Mouse (Mus musculus) CH12.LX (cell line): ENCODE results near the gene Tle6. TPM values are rescaled to one million over a fixed set of nuclear protein-coding genes. Genes with fewer than 3 reads are reported as not detected.

Experiments used
- DNase-seq: peaks from one replicate; pipeline ENCODE4 v3.0.0-alpha.2; 2013; ENCODE audit errors: extremely low read depth
- H3K27ac ChIP-seq: 2 replicates; pipeline ENCODE4 v1.5.1; 2012; ENCODE audit warnings: low read depth, mild to moderate bottlenecking, control low read depth, moderate library complexity; ENCODE audit not compliant: insufficient read depth
- H3K27me3 ChIP-seq: replicated peaks from 2 replicates; pipeline ENCODE3; 2012; ENCODE audit warnings: inconsistent platforms
- H3K36me3 ChIP-seq, 2 experiments: replicated peaks in 1 of 2; 2 replicates each; pipeline versions ENCODE3 to v1.6.1; 2012; ENCODE audit warnings: inconsistent platforms in 1 of 2, low read length in 1 of 2, mild to moderate bottlenecking in 1 of 2, mixed read lengths in 1 of 2, moderate library complexity in 1 of 2; ENCODE audit not compliant: control insufficient read depth in 1 of 2, insufficient read depth in 1 of 2
- H3K4me1 ChIP-seq, 2 experiments: 2 replicates each; pipeline ENCODE4 v1.6.1; 2012; ENCODE audit warnings: inconsistent platforms in 1 of 2, moderate library complexity in 1 of 2; ENCODE audit not compliant: insufficient read depth in 2 of 2, control insufficient read depth in 1 of 2
- H3K4me2 ChIP-seq: 2 replicates; pipeline ENCODE4 v1.6.1; 2012; ENCODE audit warnings: low read depth, mild to moderate bottlenecking, control low read depth; ENCODE audit not compliant: poor library complexity, insufficient read depth, severe bottlenecking
- H3K4me3 ChIP-seq, 3 experiments: fragments of 150-350 bp in 1 of 3; sonication (generic) in 1 of 3; replicated peaks in 1 of 3; 2 replicates each; pipeline versions ENCODE3 to v1.5.1; 2011 to 2012; ENCODE audit warnings: low read depth in 2 of 3, low read length in 2 of 3, mild to moderate bottlenecking in 2 of 3, moderate library complexity in 2 of 3, control low read depth in 1 of 3, improper control_type of control experiment in 1 of 3, inconsistent platforms in 1 of 3, mixed read lengths in 1 of 3; ENCODE audit not compliant: poor library complexity in 1 of 3
- H3K79me2 ChIP-seq: replicated peaks from 2 replicates; pipeline ENCODE4 v1.6.1; 2012; ENCODE audit warnings: mild to moderate bottlenecking, moderate library complexity; ENCODE audit not compliant: control insufficient read depth, poor library complexity, insufficient read depth, severe bottlenecking; ENCODE audit errors: extremely low read depth
- H3K9ac ChIP-seq: 2 replicates; pipeline ENCODE4 v1.6.1; 2012; ENCODE audit warnings: low read depth, mild to moderate bottlenecking, control low read depth, moderate library complexity; ENCODE audit not compliant: insufficient read depth
- H3K9me3 ChIP-seq: replicated peaks from 2 replicates; pipeline ENCODE3; 2012; ENCODE audit warnings: low read length, inconsistent platforms, mixed read lengths
- BHLHE40 ChIP-seq: IDR thresholded peaks from 2 replicates; pipeline ENCODE4 v1.6.1; 2011; ENCODE audit warnings: mild to moderate bottlenecking, low read depth, low read length, improper control_type of control experiment
- CHD1 ChIP-seq: IDR thresholded peaks from 2 replicates; pipeline ENCODE4 v1.6.1; 2012; ENCODE audit warnings: low read depth, low read length, improper control_type of control experiment, inconsistent platforms
- CHD2 ChIP-seq: IDR thresholded peaks from 2 replicates; pipeline ENCODE4 v1.6.1; 2011; ENCODE audit warnings: low read length, improper control_type of control experiment
- CTCF ChIP-seq, 2 experiments: IDR thresholded peaks in 1 of 2; conservative IDR thresholded peaks in 1 of 2; 2 replicates each; pipeline ENCODE4 v1.5.1; 2011 to 2012; ENCODE audit warnings: low read depth in 2 of 2, low read length in 2 of 2, improper control_type of control experiment in 1 of 2, inconsistent platforms in 1 of 2, mild to moderate bottlenecking in 1 of 2, moderate library complexity in 1 of 2
- E2F4 ChIP-seq: IDR thresholded peaks from 2 replicates; pipeline ENCODE4 v1.6.1; 2011; ENCODE audit warnings: low read depth, low read length, improper control_type of control experiment; ENCODE audit not compliant: insufficient replicate concordance
- ELF1 ChIP-seq: IDR thresholded peaks from 2 replicates; pipeline ENCODE4 v1.6.1; 2014; ENCODE audit warnings: low read depth, mild to moderate bottlenecking, inconsistent platforms, low read length, improper control_type of control experiment
- EP300 ChIP-seq: IDR thresholded peaks from 2 replicates; pipeline ENCODE4 v1.6.1; 2011; ENCODE audit warnings: low read length, improper control_type of control experiment
- ETS1 ChIP-seq: conservative IDR thresholded peaks from 2 replicates; pipeline ENCODE4 v1.6.1; 2012; ENCODE audit warnings: low read depth, mild to moderate bottlenecking, inconsistent platforms, low read length, improper control_type of control experiment, moderate library complexity
- GABPA ChIP-seq: IDR thresholded peaks from 2 replicates; pipeline ENCODE4 v1.6.1; 2012; ENCODE audit warnings: low read depth, low read length, improper control_type of control experiment, inconsistent platforms; ENCODE audit not compliant: insufficient replicate concordance
- HCFC1 ChIP-seq: IDR thresholded peaks from 2 replicates; pipeline ENCODE4 v1.6.1; 2012; ENCODE audit warnings: low read depth, mild to moderate bottlenecking, inconsistent platforms, low read length, improper control_type of control experiment
- JUN ChIP-seq: IDR thresholded peaks from 2 replicates; pipeline ENCODE4 v1.6.1; 2011; ENCODE audit warnings: low read depth, mild to moderate bottlenecking, low read length, improper control_type of control experiment, moderate library complexity; ENCODE audit not compliant: insufficient read depth
- JUND ChIP-seq: conservative IDR thresholded peaks from 2 replicates; pipeline ENCODE4 v1.6.1; 2011; ENCODE audit warnings: low read depth, low read length, improper control_type of control experiment
- KAT2A ChIP-seq: IDR thresholded peaks from 2 replicates; pipeline ENCODE4 v1.6.1; 2012; ENCODE audit warnings: low read length, improper control_type of control experiment, inconsistent platforms; ENCODE audit not compliant: insufficient replicate concordance
- MAFK ChIP-seq: IDR thresholded peaks from 2 replicates; pipeline ENCODE4 v1.6.1; 2011; ENCODE audit warnings: low read length, improper control_type of control experiment; ENCODE audit not compliant: insufficient replicate concordance
- MAX ChIP-seq: IDR thresholded peaks from 2 replicates; pipeline ENCODE4 v1.6.1; 2011; ENCODE audit warnings: low read length, improper control_type of control experiment
- MAZ ChIP-seq: IDR thresholded peaks from 2 replicates; pipeline ENCODE4 v1.6.1; 2012; ENCODE audit warnings: low read depth, mild to moderate bottlenecking, inconsistent platforms, low read length, improper control_type of control experiment, moderate library complexity
- MXI1 ChIP-seq: IDR thresholded peaks from 2 replicates; pipeline ENCODE4 v1.6.1; 2011; ENCODE audit warnings: mild to moderate bottlenecking, low read depth, low read length, improper control_type of control experiment
- MYC ChIP-seq: IDR thresholded peaks from 2 replicates; pipeline ENCODE4 v1.6.1; 2011; ENCODE audit warnings: low read depth, mild to moderate bottlenecking, improper control_type of control experiment, low read length
- NELFE ChIP-seq: IDR thresholded peaks from 2 replicates; pipeline ENCODE4 v1.6.1; 2011; ENCODE audit warnings: low read depth, low read length, improper control_type of control experiment
- NRF1 ChIP-seq: IDR thresholded peaks from 2 replicates; pipeline ENCODE4 v1.6.1; 2014; ENCODE audit warnings: low read depth, mild to moderate bottlenecking, inconsistent platforms, low read length, improper control_type of control experiment, moderate library complexity
- PAX5 ChIP-seq: IDR thresholded peaks from 2 replicates; pipeline ENCODE4 v1.6.1; 2012; ENCODE audit warnings: low read length, inconsistent platforms, mixed read lengths
- POLR2A ChIP-seq: IDR thresholded peaks from 2 replicates; pipeline ENCODE4 v1.6.1; 2011; ENCODE audit warnings: low read depth, mild to moderate bottlenecking, improper control_type of control experiment, low read length
- POLR2AphosphoS2 ChIP-seq: IDR thresholded peaks from 2 replicates; pipeline ENCODE4 v1.6.1; 2011; ENCODE audit warnings: low read depth, low read length, improper control_type of control experiment
- RAD21 ChIP-seq: IDR thresholded peaks from 2 replicates; pipeline ENCODE4 v1.6.1; 2011; ENCODE audit warnings: low read depth, mild to moderate bottlenecking, low read length, improper control_type of control experiment, moderate library complexity
- SIN3A ChIP-seq: IDR thresholded peaks from 2 replicates; pipeline ENCODE4 v1.6.1; 2012; ENCODE audit warnings: low read length, improper control_type of control experiment, inconsistent platforms
- SMC3 ChIP-seq: IDR thresholded peaks from 2 replicates; pipeline ENCODE4 v1.6.1; 2011; ENCODE audit warnings: low read depth, low read length, improper control_type of control experiment
- TCF12 ChIP-seq: IDR thresholded peaks from 2 replicates; pipeline ENCODE4 v1.6.1; 2014; ENCODE audit warnings: low read depth, mild to moderate bottlenecking, inconsistent platforms, low read length, improper control_type of control experiment
- ZC3H11A ChIP-seq: IDR thresholded peaks from 2 replicates; pipeline ENCODE4 v1.6.1; 2012; ENCODE audit warnings: low read depth, mild to moderate bottlenecking, inconsistent platforms, low read length, improper control_type of control experiment
- ZKSCAN1 ChIP-seq: IDR thresholded peaks from 2 replicates; pipeline ENCODE4 v1.6.1; 2012; ENCODE audit warnings: low read depth, inconsistent platforms, low read length, improper control_type of control experiment, borderline replicate concordance
- ZNF384 ChIP-seq: IDR thresholded peaks from 2 replicates; pipeline ENCODE4 v1.6.1; 2012; ENCODE audit warnings: low read depth, low read length, improper control_type of control experiment, inconsistent platforms
- dilution Hi-C: fragments of 300-500 bp; cut with MboI; formaldehyde crosslinking; loops from 2 replicates; pipeline ENCODE4 v1.14.3; 2020; ENCODE audit warnings: low sequenced_read_pairs; ENCODE audit not compliant: extremely low pct_unique_long_range_greater_than_20kb, extremely low pct_ligation_motif_present
- in situ Hi-C: fragments of 300-500 bp; cut with MboI; formaldehyde crosslinking; loops from 3 replicates; pipeline ENCODE4 v1.14.3; 2019; ENCODE audit warnings: low sequenced_read_pairs, low pct_ligation_motif_present, low pct_unique_long_range_greater_than_20kb, mixed read lengths
- polyA plus RNA-seq: library from polyadenylated mRNA; unstranded; fragments of >175 nt; gene quantifications from 2 replicates; pipeline ENCODE4 v1.2.1, GENCODE M21; 2012; ENCODE audit warnings: low read depth; ENCODE audit not compliant: insufficient read length
- total RNA-seq, 2 experiments: library from RNA; depleted of rRNA; stranded (reverse); fragments of 300-350 nt in 1 of 2; fragments of >200 nt in 1 of 2; gene quantifications; 2 replicates each; pipeline ENCODE4 v1.2.3; 2012 to 2014

The Tle6 gene
- total and polyA plus RNA-seq, 3 experiments = 0.39 to 1.3 (median 1.2) TPM

GRCm38 (mm10) chr10:81644162-81644561, 43.3 kb upstream of the Tle6 start:
- Histone ChIP-seq H3K4me3 (peak overlapping the region; percentile 62 to 82 (median 70)), H3K27me3 (peaks cover 15% of the 10 kb centered on the region), H3K27ac (no peak overlapping the region), H3K79me2 (no peaks in the 10 kb centered on the region), H3K9ac (peak overlapping the region; percentile 39; the same call in 1 of the 2 replicates), H3K9me3 (no peaks in the 10 kb centered on the region), H3K4me1 (peaks cover 17 to 23% of the 10 kb centered on the region in 2 experiments), H3K36me3 (no peaks in the 10 kb centered on the region), H3K4me2 (peak overlapping the region; percentile 63)
- TF ChIP-seq HCFC1 (no peak), POLR2A (no peak), TCF12 (no peak), CHD2 (no peak), KAT2A (no peak), MAX (no peak), ZNF384 (no peak), CTCF (conservative IDR thresholded peaks at IDR 0.05 in 1 of 2, IDR thresholded peaks at IDR 0.05 in 1 of 2; ENCODE audit: low read depth in 2 of 2, low read length in 2 of 2) (no peak), ELF1 (no peak), MAFK (no peak), RAD21 (no peak), EP300 (no peak), BHLHE40 (no peak), MAZ (no peak), SIN3A (no peak), MXI1 (no peak), GABPA (no peak), NRF1 (no peak)
- DNase-seq = no peak
- dilution Hi-C loops (no loop called here), in situ Hi-C loops (no loop called here)

DNA sequence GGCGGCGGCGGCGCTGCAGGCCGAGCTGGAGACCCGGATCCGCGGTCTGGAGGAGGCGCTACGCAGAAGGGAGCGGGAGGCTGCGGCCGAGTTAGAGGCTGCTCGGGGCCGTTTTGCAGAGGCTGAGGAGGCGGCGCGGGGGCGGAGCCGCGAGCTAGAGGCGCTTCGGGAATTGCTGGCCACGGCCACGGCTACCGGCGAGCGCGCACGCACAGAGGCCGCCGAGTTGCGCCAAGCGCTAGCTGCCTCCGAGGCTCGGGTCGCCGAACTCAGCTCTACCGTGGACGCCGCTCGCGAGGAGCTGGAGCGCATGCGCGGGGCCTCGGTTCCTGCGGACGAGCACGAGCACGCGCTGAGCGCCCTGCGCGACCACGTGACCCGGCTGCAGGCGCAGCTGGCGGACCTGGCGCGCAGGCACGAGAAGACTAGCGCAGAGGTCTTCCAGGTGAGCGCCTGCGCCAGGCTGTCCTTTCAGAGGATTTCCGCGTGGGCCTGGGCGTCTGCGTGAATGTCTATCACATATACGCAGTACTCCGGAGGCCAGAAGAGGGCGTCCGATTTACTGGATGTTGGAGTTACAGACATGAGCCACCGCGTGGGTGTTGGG, 42.7 kb upstream of the Tle6 start:
- H3K9me3 ChIP-seq = no peaks in the 10 kb centered on the region
- DNase-seq = peak; percentile 91
- peak overlapping the region; percentile 63 for H3K4me2 ChIP-seq
- peak overlapping the region; percentile 62 to 82 (median 70) for H3K4me3 ChIP-seq
- H3K4me1 ChIP-seq = peaks cover 17 to 21% of the 10 kb centered on the region in 2 experiments
- in situ Hi-C loops (no loop called here), dilution Hi-C loops (no loop called here)
- peak overlapping the region; percentile 69 for H3K9ac ChIP-seq
- no peaks in the 10 kb centered on the region for H3K79me2 ChIP-seq
- H3K27me3 ChIP-seq = peaks cover 22% of the 10 kb centered on the region
- peak overlapping the region; percentile 62 for H3K27ac ChIP-seq
- no peaks in the 10 kb centered on the region for H3K36me3 ChIP-seq
- no peak for TF ChIP-seq MAFK
- TF ChIP-seq PAX5 = no peak
- TF ChIP-seq POLR2A = peak; percentile 87
- TF ChIP-seq GABPA = no peak
- no peak for TF ChIP-seq ZC3H11A
- TF ChIP-seq JUN = no peak
- TF ChIP-seq E2F4 = 0 out of 2 replicates have a peak, but pooled peaks have one; percentile 36
- TF ChIP-seq JUND = no peak
- TF ChIP-seq KAT2A = 0 out of 2 replicates have a peak, but pooled peaks have one; percentile 27
- peak; percentile 19 for TF ChIP-seq SMC3
- peak; percentile 88 for TF ChIP-seq NELFE
- peak; percentile 60 for TF ChIP-seq HCFC1
- 0 out of 2 replicates have a peak, but pooled peaks have one; percentile 38 for TF ChIP-seq MAZ
- TF ChIP-seq CTCF (conservative IDR thresholded peaks at IDR 0.05 in 1 of 2, IDR thresholded peaks at IDR 0.05 in 1 of 2; ENCODE audit: low read depth in 2 of 2, low read length in 2 of 2) = peak in 1 of 2 experiments; percentile 55; a peak in 2 of 4 replicates
- peak; percentile 78; the same call in 1 of the 2 replicates for TF ChIP-seq SIN3A
- peak; percentile 99 for TF ChIP-seq MAX
- peak; percentile 89 for TF ChIP-seq MYC
- TF ChIP-seq TCF12 = peak; percentile 75
- no peak for TF ChIP-seq POLR2AphosphoS2
- TF ChIP-seq CHD1 = no peak
- no peak for TF ChIP-seq ZKSCAN1
- no peak for TF ChIP-seq CHD2
- TF ChIP-seq ZNF384 = no peak
- TF ChIP-seq ELF1 = peak; percentile 77
- peak; percentile 14; the same call in 1 of the 2 replicates for TF ChIP-seq ETS1
